Mouse (Mus musculus): ENCODE measurements at regions not wholly inside any gene's neighbourhood (a gene's known extent, or its start where the extent isn't known, plus 50 kb on each side); places are given as distances from the start of the nearest gene placed in this dataset.
"Not testable (repeated sequence)": the region's sequence is repeated elsewhere in the genome, so short reads cannot be mapped to it uniquely, and the experiment has no call there.

DNA sequence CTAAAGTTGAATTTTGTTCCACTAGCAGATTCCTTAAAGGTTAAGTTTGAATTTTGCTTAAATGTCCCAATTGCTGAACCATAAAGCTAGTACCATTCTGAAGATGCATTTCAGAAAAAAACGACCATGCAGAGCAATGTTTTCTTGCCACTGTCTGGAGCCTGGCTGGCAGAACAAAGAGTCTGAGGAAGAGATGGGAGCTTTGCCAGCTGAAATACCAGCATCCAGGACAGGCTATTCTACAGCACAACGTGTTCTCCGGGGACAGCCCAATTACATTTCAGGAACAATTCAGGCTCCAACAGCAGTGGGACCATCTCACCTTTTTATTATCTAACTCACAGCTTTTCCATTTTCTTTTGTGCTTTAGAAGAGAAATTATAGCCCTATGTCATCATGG, 113.9 kb downstream of the Mfap3l start:
- H3K9me3 ChIP-seq (replicated peaks; ENCODE audit: low read length): no peaks in the 10 kb centered on the region
- H3K9ac ChIP-seq (ENCODE audit: low read depth, low read length): no peak overlapping the region
- no peaks in the 10 kb centered on the region for H3K36me3 ChIP-seq (ENCODE audit: insufficient read depth, low read length)
- no peak overlapping the region for H3K27ac ChIP-seq
- H3K4me3 ChIP-seq (replicated peaks; ENCODE audit: low read depth, low read length): no peak overlapping the region
- DNase-seq (ENCODE audit: low spot score): no peak
- H3K4me1 ChIP-seq (replicated peaks; ENCODE audit: insufficient read depth, low read length): no peaks in the 10 kb centered on the region
- no peaks in the 10 kb centered on the region for H3K27me3 ChIP-seq (ENCODE audit: insufficient read depth, low read length)
- H3K4me2 ChIP-seq (ENCODE audit: low read length): no peak overlapping the region
- no peak for ATAC-seq (replicated peaks; ENCODE audit: low FRiP score, low read depth)
- TF ChIP-seq CTCF (IDR thresholded peaks at IDR 0.05; ENCODE audit: low read depth): no peak
- WGBS: 62% methylated on average over 3 of the region's 3 CpGs

- H3K4me2 ChIP-seq (ENCODE audit: low read length): peak overlapping the region; percentile 42
- H3K9ac ChIP-seq (ENCODE audit: low read depth, low read length): no peak overlapping the region
- H3K36me3 ChIP-seq (ENCODE audit: insufficient read depth, low read length): no peaks in the 10 kb centered on the region
- H3K27ac ChIP-seq: peak overlapping the region; percentile 81
- no peak overlapping the region for H3K4me3 ChIP-seq (replicated peaks; ENCODE audit: low read depth, low read length)
- H3K4me1 ChIP-seq (replicated peaks; ENCODE audit: insufficient read depth, low read length): no peaks in the 10 kb centered on the region
- DNase-seq (ENCODE audit: low spot score) (peak; percentile 68), ATAC-seq (replicated peaks; ENCODE audit: low FRiP score, low read depth) (peak; percentile 92)
- H3K9me3 ChIP-seq (replicated peaks; ENCODE audit: low read length): no peaks in the 10 kb centered on the region
- 53% methylated on average over 18 of the region's 18 CpGs for WGBS
- TF ChIP-seq CTCF (IDR thresholded peaks at IDR 0.05; ENCODE audit: low read depth): no peak
- no peaks in the 10 kb centered on the region for H3K27me3 ChIP-seq (ENCODE audit: insufficient read depth, low read length)
These were observed 123.2 kb downstream of the Mfap3l start for GRCm38 (mm10) chr8:60755704-60756415.

DNA sequence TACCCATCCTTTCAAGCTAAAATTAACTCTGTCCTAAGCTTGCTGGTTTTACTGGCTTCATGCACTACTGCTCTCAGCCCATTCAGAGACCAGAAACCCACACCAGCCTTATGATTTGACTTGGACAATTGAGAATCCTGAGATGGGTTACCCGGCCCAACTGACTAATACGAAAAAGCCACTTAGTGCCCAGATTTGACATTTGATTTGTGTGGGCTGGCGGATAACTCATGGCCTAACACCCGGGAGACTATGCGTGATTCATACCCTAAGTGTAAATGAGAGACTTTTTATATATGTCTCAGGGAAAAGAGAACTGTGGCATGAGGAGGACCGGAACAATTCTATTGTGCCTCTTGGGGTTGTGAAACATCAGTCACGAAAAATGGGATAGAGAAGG, 126.3 kb upstream of the Hpf1 start:
- Histone ChIP-seq H3K4me2 (ENCODE audit: low read length) (no peak overlapping the region), H3K4me1 (replicated peaks; ENCODE audit: insufficient read depth, low read length) (no peaks in the 10 kb centered on the region), H3K9me3 (replicated peaks; ENCODE audit: low read length) (no peaks in the 10 kb centered on the region), H3K9ac (ENCODE audit: low read depth, low read length) (no peak overlapping the region), H3K27me3 (ENCODE audit: insufficient read depth, low read length) (no peaks in the 10 kb centered on the region), H3K36me3 (ENCODE audit: insufficient read depth, low read length) (no peaks in the 10 kb centered on the region), H3K4me3 (replicated peaks; ENCODE audit: low read depth, low read length) (no peak overlapping the region), H3K27ac (no peak overlapping the region)
- TF ChIP-seq CTCF (IDR thresholded peaks at IDR 0.05; ENCODE audit: low read depth): no peak
- WGBS: 80% methylated on average over 7 of the region's 7 CpGs
- no peak for ATAC-seq (replicated peaks; ENCODE audit: low FRiP score, low read depth)
- DNase-seq (ENCODE audit: low spot score): no peak

GRCm38 (mm10) chr8:60773350-60773749, 116.9 kb upstream of the Hpf1 start:
- Histone ChIP-seq H3K4me1 (replicated peaks; ENCODE audit: insufficient read depth, low read length) (no peaks in the 10 kb centered on the region), H3K27ac (no peak overlapping the region), H3K4me3 (replicated peaks; ENCODE audit: low read depth, low read length) (no peak overlapping the region), H3K9ac (ENCODE audit: low read depth, low read length) (no peak overlapping the region), H3K36me3 (ENCODE audit: insufficient read depth, low read length) (no peaks in the 10 kb centered on the region), H3K9me3 (replicated peaks; ENCODE audit: low read length) (no peaks in the 10 kb centered on the region), H3K4me2 (ENCODE audit: low read length) (no peak overlapping the region), H3K27me3 (ENCODE audit: insufficient read depth, low read length) (no peaks in the 10 kb centered on the region)
- ATAC-seq (replicated peaks; ENCODE audit: low FRiP score, low read depth) (no peak), DNase-seq (ENCODE audit: low spot score) (no peak)
- TF ChIP-seq CTCF (IDR thresholded peaks at IDR 0.05; ENCODE audit: low read depth): no peak
- WGBS: 62% methylated on average over 4 of the region's 4 CpGs

DNA sequence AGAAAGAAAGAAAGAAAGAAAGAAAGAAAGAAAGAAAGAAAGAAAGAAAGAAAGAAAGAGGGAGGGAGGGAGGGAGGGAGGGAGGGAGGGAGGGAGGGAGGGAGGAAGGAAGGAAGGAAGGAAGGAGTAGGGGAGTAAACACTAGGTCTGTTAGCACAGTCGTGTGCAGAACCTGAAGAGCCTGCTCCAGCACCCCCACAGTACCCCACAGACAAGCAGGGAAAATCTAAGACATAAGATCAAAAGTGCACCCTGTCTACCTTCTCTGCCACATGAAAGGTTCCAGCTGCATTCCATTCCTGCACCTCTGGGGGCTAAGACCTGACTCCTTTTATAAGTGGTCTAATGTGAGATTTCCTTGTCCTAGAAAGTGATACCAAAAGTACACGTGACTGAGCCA, 114.0 kb upstream of the Hpf1 start:
- not testable (repeated sequence) for H3K4me3 ChIP-seq (replicated peaks; ENCODE audit: low read depth, low read length); H3K27me3 ChIP-seq (ENCODE audit: insufficient read depth, low read length); ATAC-seq (replicated peaks; ENCODE audit: low FRiP score, low read depth); H3K4me1 ChIP-seq (replicated peaks; ENCODE audit: insufficient read depth, low read length); H3K36me3 ChIP-seq (ENCODE audit: insufficient read depth, low read length); H3K27ac ChIP-seq; H3K9me3 ChIP-seq (replicated peaks; ENCODE audit: low read length); H3K4me2 ChIP-seq (ENCODE audit: low read length); H3K9ac ChIP-seq (ENCODE audit: low read depth, low read length); DNase-seq (ENCODE audit: low spot score)
- 17% methylated on average over 2 of the region's 2 CpGs for WGBS

- Histone ChIP-seq H3K36me3 (ENCODE audit: insufficient read depth, low read length) (no peaks in the 10 kb centered on the region), H3K4me2 (ENCODE audit: low read length) (no peak overlapping the region), H3K4me1 (replicated peaks; ENCODE audit: insufficient read depth, low read length) (no peaks in the 10 kb centered on the region), H3K27ac (no peak overlapping the region), H3K4me3 (replicated peaks; ENCODE audit: low read depth, low read length) (no peak overlapping the region), H3K9me3 (replicated peaks; ENCODE audit: low read length) (no peaks in the 10 kb centered on the region), H3K27me3 (ENCODE audit: insufficient read depth, low read length) (no peaks in the 10 kb centered on the region), H3K9ac (ENCODE audit: low read depth, low read length) (no peak overlapping the region)
- 92% methylated on average over 2 of the region's 2 CpGs for WGBS
- no peak for TF ChIP-seq CTCF (IDR thresholded peaks at IDR 0.05; ENCODE audit: low read depth)
- ATAC-seq (replicated peaks; ENCODE audit: low FRiP score, low read depth) (no peak), DNase-seq (ENCODE audit: low spot score) (no peak)
These were observed 105.2 kb upstream of the Hpf1 start for GRCm38 (mm10) chr8:60785049-60785448.

- ATAC-seq (replicated peaks; ENCODE audit: low FRiP score, low read depth) (no peak), DNase-seq (ENCODE audit: low spot score) (no peak)
- Histone ChIP-seq H3K4me1 (replicated peaks; ENCODE audit: insufficient read depth, low read length) (no peaks in the 10 kb centered on the region), H3K9ac (ENCODE audit: low read depth, low read length) (no peak overlapping the region), H3K4me2 (ENCODE audit: low read length) (no peak overlapping the region), H3K9me3 (replicated peaks; ENCODE audit: low read length) (no peaks in the 10 kb centered on the region), H3K27ac (no peak overlapping the region), H3K36me3 (ENCODE audit: insufficient read depth, low read length) (no peaks in the 10 kb centered on the region), H3K4me3 (replicated peaks; ENCODE audit: low read depth, low read length) (no peak overlapping the region), H3K27me3 (ENCODE audit: insufficient read depth, low read length) (no peaks in the 10 kb centered on the region)
- TF ChIP-seq CTCF (IDR thresholded peaks at IDR 0.05; ENCODE audit: low read depth): no peak
- 94% methylated on average over 3 of the region's 3 CpGs for WGBS
These were observed 99.8 kb upstream of the Hpf1 start for GRCm38 (mm10) chr8:60790453-60790852.
